Mouse (Mus musculus): Measurements from ENCODE around the gene Skida1.
A peak's percentile ranks its signal among the peaks of the same experiment; 100 is the strongest.

Gene Skida1

GRCm38 (mm10) chr2:18055016-18055928, 6.4 kb upstream of the Skida1 start, which contains the start of gene Mllt10:
Gene Mllt10 (plus strand): TSS chr2:18055237.
- no peak for DNase-seq (ENCODE audit: low spot score in 2 of 2)

GRCm38 (mm10) chr2:18053951-18054530, 5.2 kb upstream of the Skida1 start:
- no peak for DNase-seq (ENCODE audit: low spot score in 2 of 2)

GRCm38 (mm10) chr2:18053243-18053950, 4.5 kb upstream of the Skida1 start:
- no peak for DNase-seq (ENCODE audit: low spot score in 2 of 2)

- DNase-seq (ENCODE audit: low spot score in 2 of 2), result no peak
Measured at GRCm38 (mm10) chr2:18052581-18052980, 3.7 kb upstream of the Skida1 start.

GRCm38 (mm10) chr2:18051831-18052170, 3.0 kb upstream of the Skida1 start:
- DNase-seq (ENCODE audit: low spot score in 2 of 2), result no peak

GRCm38 (mm10) chr2:18051026-18051830, 2.4 kb upstream of the Skida1 start:
- no peak for DNase-seq (ENCODE audit: low spot score in 2 of 2)

GRCm38 (mm10) chr2:18050541-18050985, 1.7 kb upstream of the Skida1 start:
- DNase-seq (ENCODE audit: low spot score in 2 of 2), result no peak

- DNase-seq (ENCODE audit: low spot score in 2 of 2), result no peak
Measured at GRCm38 (mm10) chr2:18050018-18050417, 1.2 kb upstream of the Skida1 start.

- no peak for DNase-seq (ENCODE audit: low spot score in 2 of 2)
Measured at GRCm38 (mm10) chr2:18049279-18049821, 499 bp upstream of the Skida1 start.

GRCm38 (mm10) chr2:18047646-18048452, 1.0 kb downstream of the Skida1 start:
- peak; percentile 52 to 73 for DNase-seq (ENCODE audit: low spot score in 2 of 2)

- peak; percentile 56 to 65 for DNase-seq (ENCODE audit: low spot score in 2 of 2)
Measured at GRCm38 (mm10) chr2:18046758-18047645, 1.8 kb downstream of the Skida1 start.

- DNase-seq (ENCODE audit: low spot score in 2 of 2), result no peak
Measured at GRCm38 (mm10) chr2:18046186-18046585, 2.7 kb downstream of the Skida1 start.

GRCm38 (mm10) chr2:18045781-18046181, 3.1 kb downstream of the Skida1 start:
- DNase-seq (ENCODE audit: low spot score in 2 of 2), result no peak

GRCm38 (mm10) chr2:18045143-18045780, 3.6 kb downstream of the Skida1 start:
- no peak for DNase-seq (ENCODE audit: low spot score in 2 of 2)

- DNase-seq (ENCODE audit: low spot score in 2 of 2), result no peak
Measured at GRCm38 (mm10) chr2:18041199-18041885, 7.5 kb downstream of the Skida1 start.

- DNase-seq (ENCODE audit: low spot score in 2 of 2), result no peak
Measured at GRCm38 (mm10) chr2:18040347-18041160, 8.3 kb downstream of the Skida1 start.

- no peak for DNase-seq (ENCODE audit: low spot score in 2 of 2)
Measured at GRCm38 (mm10) chr2:18039566-18040290, 9.1 kb downstream of the Skida1 start.
